Mouse (Mus musculus) liver, embryonic 16.5 days (tissue): ENCODE results near the gene Tmem150a. TPM values are rescaled to one million over a fixed set of nuclear protein-coding genes. Genes with fewer than 3 reads are reported as not detected.

ENCODE experiments used
- ATAC-seq: fragments of 200-750 bp; cut with Nextera tagmentation; 2 replicates; pipeline ENCODE4 v1.8.0; 2017; ENCODE audit warnings: low read depth, mild to moderate bottlenecking, moderate number of reproducible peaks, moderate library complexity
- H3K27ac ChIP-seq: fragments of 300-500 bp; sonication (generic); 2 replicates; pipeline ENCODE4 v1.5.1; 2014; ENCODE audit warnings: mild to moderate bottlenecking, low read length
- H3K27me3 ChIP-seq: fragments of 300-500 bp; sonication (generic); 2 replicates; pipeline ENCODE4 v1.6.1; 2014; ENCODE audit warnings: low read depth, low read length, mixed read lengths; ENCODE audit not compliant: control insufficient read depth, insufficient read depth
- H3K36me3 ChIP-seq: fragments of 300-500 bp; sonication (generic); 2 replicates; pipeline ENCODE4 v1.6.1; 2014; ENCODE audit warnings: mild to moderate bottlenecking; ENCODE audit not compliant: control insufficient read depth, insufficient read depth
- H3K4me1 ChIP-seq: fragments of 300-500 bp; sonication (generic); 2 replicates; pipeline ENCODE4 v1.6.1; 2014; ENCODE audit warnings: low read depth, low read length, mixed read lengths; ENCODE audit not compliant: control insufficient read depth
- H3K4me2 ChIP-seq: fragments of 300-500 bp; sonication (generic); 2 replicates; pipeline ENCODE4 v1.6.1; 2014; ENCODE audit warnings: low read depth, low read length, mixed read lengths
- H3K4me3 ChIP-seq: fragments of 300-500 bp; sonication (generic); 2 replicates; pipeline ENCODE4 v1.5.1; 2014; ENCODE audit warnings: low read depth, mild to moderate bottlenecking, low read length
- H3K9ac ChIP-seq: fragments of 300-500 bp; sonication (generic); 2 replicates; pipeline ENCODE4 v1.6.1; 2014; ENCODE audit warnings: low read depth, low read length
- H3K9me3 ChIP-seq: fragments of 300-500 bp; sonication (generic); replicated peaks from 2 replicates; pipeline ENCODE4 v1.6.1; 2016; ENCODE audit warnings: low read length; ENCODE audit not compliant: control insufficient read depth
- WGBS: fragments of 180-500 bp; shearing (Covaris S2); extraction: QIAGEN DNeasy Blood & Tissue Kit; methylation state at CpG from one replicate; pipeline ENCODE4 v1.1.7; 2014; ENCODE audit not compliant: insufficient replicate concordance; 5-methylcytosine and 5-hydroxymethylcytosine counted together
- polyA plus RNA-seq: library from polyadenylated mRNA; unstranded; fragments of >200 nt; fragmentation: Nextera tagmentation; extraction: Ambion mirVana; gene quantifications from 2 replicates; pipeline ENCODE4 v1.2.1, GENCODE M21; 2015

The Tmem150a gene
- polyA plus RNA-seq, result 54.4 and 59.7 TPM in 2 replicates

DNA sequence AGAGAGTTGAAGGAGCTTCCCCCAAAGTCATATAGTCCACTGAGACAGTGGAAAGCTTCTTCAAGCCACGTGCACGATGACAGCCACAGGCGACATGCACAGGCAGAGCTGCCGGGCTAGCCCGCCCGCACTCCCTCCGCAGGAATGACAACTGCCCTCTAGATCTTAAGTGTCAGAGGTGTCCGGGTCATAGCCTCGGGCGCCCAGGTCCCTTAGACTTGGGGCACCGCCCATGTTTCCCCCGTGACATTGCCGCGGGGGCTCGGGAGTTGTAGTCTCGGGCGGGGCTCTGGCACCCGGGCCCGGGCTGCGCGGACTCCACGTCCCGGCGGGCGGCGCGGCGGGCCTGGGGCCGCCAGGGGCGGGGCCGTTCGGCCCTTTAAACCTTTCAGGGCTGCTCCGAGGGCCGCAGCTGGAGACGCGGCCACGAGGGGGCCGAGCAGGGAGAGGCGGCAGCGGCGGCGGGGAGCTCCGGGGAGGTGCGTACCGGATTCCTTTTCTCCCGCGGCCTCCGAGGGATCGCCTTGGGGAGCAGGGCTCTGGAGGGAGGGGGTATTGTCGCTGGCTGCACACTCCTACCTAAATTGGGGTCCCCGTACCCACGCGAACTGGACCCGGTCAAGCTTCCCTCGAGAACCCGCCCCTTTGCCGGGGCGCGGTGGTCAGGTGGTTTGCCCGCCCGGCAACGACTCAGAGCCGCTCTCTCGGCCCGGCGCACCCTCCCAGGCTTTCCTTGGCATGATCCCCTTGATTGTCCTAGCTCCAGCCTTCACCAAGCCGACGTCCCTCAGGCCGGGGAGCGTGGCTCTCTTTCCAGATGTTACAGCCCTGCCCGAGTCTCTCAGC lies at the start of gene Tmem150a:
Tmem150a (plus strand) TSS at position 382 of the 846 bp plus-strand sequence.
- Histone ChIP-seq H3K9me3 (no peaks in the 10 kb centered on the region), H3K9ac (peak within 1 kb of the TSS; percentile 57), H3K4me2 (peak within 1 kb of the TSS; percentile 58), H3K4me3 (peak within 1 kb of the TSS; percentile 61), H3K4me1 (peaks cover 53% of the 10 kb centered on the region), H3K27ac (peak within 1 kb of the TSS; percentile 54), H3K27me3 (peaks cover 32% of the 10 kb centered on the region), H3K36me3 (peaks cover 16% of the 10 kb centered on the region)
- WGBS, result under 1% methylated on average over 70 of the region's 71 CpGs
- peak; percentile 75 for ATAC-seq

DNA sequence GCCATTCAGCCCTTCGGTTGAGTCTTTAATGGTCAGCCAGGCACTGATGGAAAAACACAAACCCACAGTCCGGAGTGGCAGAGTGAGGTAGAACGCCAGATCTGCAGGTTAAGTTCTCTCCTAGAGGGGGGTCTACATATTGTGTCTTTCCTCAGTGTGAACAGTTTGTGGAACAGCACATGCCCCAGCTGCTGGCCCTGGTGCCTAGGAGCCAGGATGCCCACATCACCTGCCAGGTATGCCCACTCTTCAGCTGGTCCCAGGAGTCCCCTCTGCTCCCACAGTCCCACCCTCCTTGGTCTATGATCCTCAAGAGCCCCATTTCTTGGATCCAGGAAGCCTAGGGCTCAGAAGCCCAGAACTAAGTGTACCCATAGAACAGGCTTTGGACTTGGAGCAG lies 43.0 kb upstream of the Tmem150a start:
- H3K4me2 ChIP-seq, result no peak overlapping the region
- no peaks in the 10 kb centered on the region for H3K27me3 ChIP-seq
- H3K36me3 ChIP-seq, result peaks cover 14% of the 10 kb centered on the region
- no peak overlapping the region for H3K4me3 ChIP-seq
- no peaks in the 10 kb centered on the region for H3K9me3 ChIP-seq
- no peak overlapping the region for H3K9ac ChIP-seq
- ATAC-seq, result no peak
- WGBS, result 93% methylated on average over 3 of the region's 3 CpGs
- H3K27ac ChIP-seq, result no peak overlapping the region
- no peaks in the 10 kb centered on the region for H3K4me1 ChIP-seq

DNA sequence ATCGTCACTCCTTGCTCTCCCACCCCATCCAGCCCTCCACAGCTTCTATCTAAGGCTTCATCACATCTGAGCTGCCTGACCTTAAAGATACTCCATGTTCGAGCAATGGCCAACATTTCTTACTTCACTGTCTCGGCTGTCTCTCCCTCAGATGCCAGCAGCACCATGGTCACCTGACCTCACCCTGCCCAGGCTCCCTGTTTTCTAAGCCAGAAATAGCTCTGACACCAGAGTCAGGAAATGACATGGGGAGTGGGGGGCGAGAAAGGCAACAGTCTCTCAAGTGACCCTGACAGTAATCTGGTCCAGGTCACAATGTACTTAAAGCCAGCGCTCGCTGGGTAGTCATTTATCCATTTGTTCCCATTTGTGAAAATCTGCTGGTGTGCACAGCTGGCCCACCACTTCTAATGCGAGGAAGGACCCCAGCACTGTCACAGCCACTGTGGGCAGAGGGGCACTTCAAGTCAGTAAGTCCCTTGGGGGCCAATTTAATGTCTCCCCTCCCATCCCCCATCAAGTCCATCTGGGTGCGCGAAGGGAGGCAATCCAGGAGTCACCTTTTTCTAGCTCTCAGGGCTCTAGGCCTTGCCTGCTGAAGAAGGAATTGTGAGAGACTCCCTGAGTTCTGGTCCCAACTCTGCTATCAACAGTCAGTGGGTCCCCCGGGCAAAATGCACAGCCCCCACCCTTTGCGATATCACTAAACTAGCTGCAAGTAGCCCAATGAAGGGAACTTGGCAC lies 42.0 kb upstream of the Tmem150a start:
- no peaks in the 10 kb centered on the region for H3K4me1 ChIP-seq
- 79% methylated on average over 11 of the region's 11 CpGs for WGBS
- H3K36me3 ChIP-seq, result peaks cover 24% of the 10 kb centered on the region
- no peaks in the 10 kb centered on the region for H3K9me3 ChIP-seq
- H3K27me3 ChIP-seq, result no peaks in the 10 kb centered on the region
- no peak overlapping the region for H3K4me2 ChIP-seq
- no peak for ATAC-seq
- H3K9ac ChIP-seq, result no peak overlapping the region
- no peak overlapping the region for H3K27ac ChIP-seq
- H3K4me3 ChIP-seq, result no peak overlapping the region

DNA sequence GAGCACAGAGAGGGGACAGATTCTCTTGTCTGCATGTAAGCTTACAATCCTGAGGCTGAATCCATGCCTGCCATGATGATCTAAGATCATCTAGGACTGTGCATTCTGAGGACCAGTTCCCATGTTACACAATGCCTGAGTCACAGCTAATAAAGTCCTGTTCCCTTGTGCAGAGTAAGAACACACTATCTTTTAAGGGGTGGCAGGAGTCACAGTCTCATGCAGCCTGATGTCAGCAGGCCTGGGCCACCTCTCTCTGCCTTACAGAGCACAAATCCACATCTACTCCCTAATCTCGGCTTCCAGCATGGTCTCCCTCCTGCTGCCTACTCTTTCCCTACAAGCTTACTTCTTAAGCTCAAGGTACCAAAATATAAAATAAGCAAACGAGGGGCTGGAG lies 39.9 kb upstream of the Tmem150a start:
- Histone ChIP-seq H3K9me3 (no peaks in the 10 kb centered on the region), H3K9ac (no peak overlapping the region), H3K4me2 (no peak overlapping the region), H3K27ac (no peak overlapping the region), H3K4me3 (no peak overlapping the region), H3K27me3 (no peaks in the 10 kb centered on the region), H3K4me1 (no peaks in the 10 kb centered on the region), H3K36me3 (peaks cover 44% of the 10 kb centered on the region)
- WGBS, result 80% methylated on average over 2 of the region's 2 CpGs
- ATAC-seq, result no peak

DNA sequence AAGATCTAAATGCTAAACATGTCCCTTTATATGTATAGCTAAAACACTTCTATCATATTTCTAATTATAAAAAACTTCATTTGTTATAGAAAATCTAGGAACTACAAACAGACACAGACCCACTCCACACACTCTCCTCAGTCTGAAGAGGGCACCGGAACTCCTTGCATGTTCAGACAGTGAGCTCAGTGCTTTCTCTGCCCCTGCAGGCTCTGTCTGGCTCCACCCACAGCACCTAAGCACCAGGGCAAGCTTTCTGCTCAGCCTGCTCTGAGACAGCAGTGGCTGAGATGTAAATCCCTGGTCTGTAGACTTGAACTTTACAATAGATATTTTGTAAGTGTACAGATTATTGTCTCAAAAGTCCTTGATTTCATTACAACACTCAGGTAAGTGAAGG lies 39.2 kb upstream of the Tmem150a start:
- no peak for ATAC-seq
- H3K27me3 ChIP-seq, result no peaks in the 10 kb centered on the region
- no peak overlapping the region for H3K4me2 ChIP-seq
- H3K4me1 ChIP-seq, result no peaks in the 10 kb centered on the region
- H3K36me3 ChIP-seq, result peaks cover 51% of the 10 kb centered on the region
- H3K9me3 ChIP-seq, result no peaks in the 10 kb centered on the region
- no peak overlapping the region for H3K4me3 ChIP-seq
- no peak overlapping the region for H3K9ac ChIP-seq
- WGBS, result 66% methylated on average over 1 of the region's 1 CpGs
- no peak overlapping the region for H3K27ac ChIP-seq

DNA sequence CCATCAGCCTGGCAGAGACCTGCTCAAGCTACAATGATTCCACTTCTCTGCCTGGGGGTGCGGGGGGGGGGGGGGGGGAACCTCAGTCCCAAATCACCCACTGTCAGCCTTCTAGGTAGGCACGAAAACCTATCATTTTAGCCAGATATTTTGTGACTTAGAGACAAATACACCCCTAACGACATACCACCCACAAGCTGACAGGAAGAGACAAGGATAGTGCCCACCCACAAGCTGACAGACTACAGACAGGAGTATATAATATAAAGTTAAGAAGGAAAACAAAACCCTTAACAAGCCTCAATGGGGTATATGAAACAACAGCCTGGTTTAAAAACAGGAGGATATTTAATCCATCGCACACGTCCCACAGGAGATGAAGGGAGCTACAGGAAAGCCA lies 36.8 kb upstream of the Tmem150a start:
- ATAC-seq, result no peak
- Histone ChIP-seq H3K27ac (no peak overlapping the region), H3K4me2 (no peak overlapping the region), H3K9ac (no peak overlapping the region), H3K9me3 (no peaks in the 10 kb centered on the region), H3K4me1 (peaks cover 4% of the 10 kb centered on the region), H3K27me3 (no peaks in the 10 kb centered on the region), H3K36me3 (peaks cover 62% of the 10 kb centered on the region), H3K4me3 (no peak overlapping the region)
- WGBS, result 61% methylated on average over 5 of the region's 5 CpGs

DNA sequence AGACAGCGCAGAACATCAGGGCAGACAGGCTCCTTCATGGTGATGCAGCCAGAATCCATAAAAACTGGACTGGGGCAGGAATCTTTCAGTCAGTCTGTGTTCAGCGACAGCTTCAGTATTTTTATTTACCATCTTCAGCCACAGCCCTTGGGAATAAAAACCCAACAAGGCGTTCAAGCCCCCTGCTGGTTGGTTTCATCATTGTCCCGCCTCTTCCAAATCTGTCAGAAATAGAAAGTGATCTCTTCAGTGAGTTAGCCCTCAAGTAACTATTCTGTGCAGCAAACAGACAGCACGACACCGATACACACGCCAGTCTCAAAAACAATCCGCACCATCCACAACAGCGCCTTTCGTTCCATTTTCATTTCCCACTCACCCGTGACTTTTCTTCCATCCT lies 36.2 kb upstream of the Tmem150a start:
- Histone ChIP-seq H3K9ac (no peak overlapping the region), H3K9me3 (no peaks in the 10 kb centered on the region), H3K27me3 (no peaks in the 10 kb centered on the region), H3K4me2 (no peak overlapping the region), H3K36me3 (peaks cover 67% of the 10 kb centered on the region), H3K4me3 (no peak overlapping the region), H3K27ac (no peak overlapping the region), H3K4me1 (peaks cover 10% of the 10 kb centered on the region)
- WGBS, result 70% methylated on average over 11 of the region's 11 CpGs
- no peak for ATAC-seq

DNA sequence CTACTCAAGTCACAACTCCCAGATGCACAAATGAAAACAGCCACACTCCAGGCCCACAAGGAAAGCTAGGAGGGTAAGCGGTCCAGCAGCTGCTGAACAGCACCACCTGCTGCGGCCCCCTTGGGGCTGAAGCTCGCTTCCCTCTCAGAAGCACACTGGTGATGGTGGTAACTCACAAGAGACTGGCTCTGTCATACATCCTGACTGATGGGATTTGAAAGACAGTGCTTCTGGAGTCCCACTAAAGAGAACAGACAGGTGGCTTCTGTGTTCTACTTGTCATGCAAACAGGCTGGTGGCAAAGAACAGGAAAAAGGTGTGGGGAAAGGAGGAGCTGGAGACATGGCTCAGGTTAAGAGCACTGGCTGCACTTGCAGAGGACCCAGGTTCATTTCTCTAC lies 32.3 kb upstream of the Tmem150a start:
- H3K9ac ChIP-seq, result no peak overlapping the region

More for the DNA sequence above, 32.3 kb upstream of the Tmem150a start:
- Histone ChIP-seq H3K4me2 (no peak overlapping the region), H3K27me3 (no peaks in the 10 kb centered on the region), H3K27ac (no peak overlapping the region), H3K9me3 (no peaks in the 10 kb centered on the region), H3K4me1 (peaks cover 16% of the 10 kb centered on the region), H3K36me3 (peaks cover 91% of the 10 kb centered on the region), H3K4me3 (no peak overlapping the region)
- no peak for ATAC-seq
- WGBS, result 90% methylated on average over 3 of the region's 3 CpGs
